Mouse (Mus musculus) urinary bladder, adult 2 months (tissue): ENCODE results near the gene Slc8a2. TPM values are rescaled to one million over a fixed set of nuclear protein-coding genes. Genes with fewer than 3 reads are reported as not detected.

ENCODE experiments used
- DNase-seq: peaks from one replicate; pipeline ENCODE4 v3.0.0; 2022; ENCODE audit warnings: low spot score
- polyA plus RNA-seq: library from polyadenylated mRNA; depleted of rRNA; stranded (reverse); fragments of >200 nt; gene quantifications from 2 replicates; pipeline ENCODE4 v1.2.3, GENCODE M21; 2012

Gene Slc8a2
- polyA plus RNA-seq, 1 experiment = 3.8 TPM

- DNase-seq = no peak
These were observed 3.8 kb upstream of the Slc8a2 start for GRCm38 (mm10) chr7:16125829-16126228.

GRCm38 (mm10) chr7:16128344-16128743 is 1.3 kb upstream of the Slc8a2 start:
- no peak for DNase-seq

GRCm38 (mm10) chr7:16128899-16129298 is 727 bp upstream of the Slc8a2 start:
- DNase-seq = no peak

- no peak for DNase-seq
These were observed 443 bp downstream of the Slc8a2 start for GRCm38 (mm10) chr7:16129846-16130691.

- DNase-seq = no peak
These were observed 1.5 kb downstream of the Slc8a2 start for GRCm38 (mm10) chr7:16130956-16131634.

GRCm38 (mm10) chr7:16132161-16132581 is 2.5 kb downstream of the Slc8a2 start:
- no peak for DNase-seq

- DNase-seq = no peak
These were observed 3.3 kb downstream of the Slc8a2 start for GRCm38 (mm10) chr7:16132926-16133325.

- DNase-seq = no peak
These were observed 4.1 kb downstream of the Slc8a2 start for GRCm38 (mm10) chr7:16133691-16134090.

GRCm38 (mm10) chr7:16134951-16135392 is 5.3 kb downstream of the Slc8a2 start:
- no peak for DNase-seq

GRCm38 (mm10) chr7:16146489-16147410 is 17.1 kb downstream of the Slc8a2 start:
- DNase-seq = no peak

- DNase-seq = no peak
These were observed 18.0 kb downstream of the Slc8a2 start for GRCm38 (mm10) chr7:16147643-16148042.

- DNase-seq = no peak
These were observed 19.6 kb downstream of the Slc8a2 start for GRCm38 (mm10) chr7:16149241-16149640.

GRCm38 (mm10) chr7:16150191-16151145 is 20.8 kb downstream of the Slc8a2 start:
- no peak for DNase-seq

GRCm38 (mm10) chr7:16153522-16153921 is 23.9 kb downstream of the Slc8a2 start:
- no peak for DNase-seq

- DNase-seq = no peak
These were observed 25.7 kb downstream of the Slc8a2 start for GRCm38 (mm10) chr7:16155132-16155872.

- no peak for DNase-seq
These were observed 26.6 kb downstream of the Slc8a2 start for GRCm38 (mm10) chr7:16156105-16156714.

- DNase-seq = no peak
These were observed 29.1 kb downstream of the Slc8a2 start for GRCm38 (mm10) chr7:16158735-16159134.

GRCm38 (mm10) chr7:16160702-16161101 is 31.1 kb downstream of the Slc8a2 start:
- DNase-seq = no peak

- DNase-seq = no peak
These were observed 31.7 kb downstream of the Slc8a2 start for GRCm38 (mm10) chr7:16161302-16161701.

GRCm38 (mm10) chr7:16162036-16162435 is 32.4 kb downstream of the Slc8a2 start:
- no peak for DNase-seq
